8 mouse cellular contexts compared by ENCODE assay signal in the genomic region with DNA sequence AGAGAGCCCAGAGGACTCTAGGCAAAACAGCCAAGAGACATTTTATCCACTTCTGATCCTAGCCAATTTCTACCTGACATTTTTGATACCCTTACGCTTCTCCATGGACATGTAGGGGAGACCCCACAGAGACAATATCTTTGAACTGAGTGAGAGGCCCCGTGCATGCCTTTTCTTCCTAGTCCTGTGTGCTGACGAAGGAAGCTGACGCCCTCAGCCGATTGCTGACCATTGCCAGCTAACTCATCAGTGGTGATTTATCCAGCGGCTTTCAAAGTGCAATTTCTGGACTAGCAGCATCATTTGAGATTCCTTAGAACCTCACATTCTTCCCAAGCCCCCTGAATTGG.
DNase-seq lines count a peak whose midpoint lies in the region; ATAC-seq and TF ChIP-seq lines count a peak whose summit lies in the region.

No protein-coding gene starts in this region.

- no peaks in the 10 kb centered on the region for H3K9me3 ChIP-seq in heart, embryonic 10.5 days
- H3K9me3 ChIP-seq in G1E (replicated peaks) = no peaks in the 10 kb centered on the region
- H3K9me3 ChIP-seq in forebrain, embryonic 10.5 days = no peaks in the 10 kb centered on the region
- no peaks in the 10 kb centered on the region for H3K9me3 ChIP-seq in intestine, postnatal 0 days (ENCODE audit: control insufficient read depth)
- H3K9me3 ChIP-seq in neural tube, embryonic 15.5 days (replicated peaks) = no peaks in the 10 kb centered on the region

- DNase-seq in heart, embryonic 10.5 days (ENCODE audit: low spot score) = no peak
- no peak for DNase-seq in heart, postnatal 25 days (ENCODE audit: low spot score)
- DNase-seq in G1E (ENCODE audit: low spot score) = no peak
- DNase-seq in forebrain, embryonic 10.5 days (ENCODE audit: extremely low spot score, low spot score) = no peak
- DNase-seq in embryo, embryonic 10 days (ENCODE audit: low spot score) = no peak
- no peak for DNase-seq in spleen, adult 18-20 months

- no peaks in the 10 kb centered on the region for H3K36me3 ChIP-seq in heart, embryonic 10.5 days
- no peaks in the 10 kb centered on the region for H3K36me3 ChIP-seq in G1E (replicated peaks)
- no peaks in the 10 kb centered on the region for H3K36me3 ChIP-seq in forebrain, embryonic 10.5 days (replicated peaks)
- no peaks in the 10 kb centered on the region for H3K36me3 ChIP-seq in intestine, postnatal 0 days (ENCODE audit: control insufficient read depth, insufficient read depth)
- no peaks in the 10 kb centered on the region for H3K36me3 ChIP-seq in neural tube, embryonic 15.5 days

- 0 out of 2 replicates have a peak overlapping the region, but pooled peaks have one; percentile 10 for H3K27ac ChIP-seq in heart, embryonic 10.5 days
- no peak overlapping the region; the same call in 1 of the 2 replicates for H3K27ac ChIP-seq in forebrain, embryonic 10.5 days
- H3K27ac ChIP-seq in intestine, postnatal 0 days (ENCODE audit: low read depth, low read length) = no peak overlapping the region
- H3K27ac ChIP-seq in neural tube, embryonic 15.5 days (replicated peaks) = peak overlapping the region; percentile 58

- no peaks in the 10 kb centered on the region for H3K27me3 ChIP-seq in heart, embryonic 10.5 days (ENCODE audit: insufficient read depth, poor library complexity, severe bottlenecking)
- H3K27me3 ChIP-seq in G1E (ENCODE audit: insufficient read depth, low read length) = no peaks in the 10 kb centered on the region; the same call in 1 of the 2 replicates
- H3K27me3 ChIP-seq in forebrain, embryonic 10.5 days (ENCODE audit: poor library complexity, severe bottlenecking) = no peaks in the 10 kb centered on the region; the same call in 1 of the 2 replicates
- H3K27me3 ChIP-seq in intestine, postnatal 0 days (replicated peaks; ENCODE audit: control insufficient read depth, insufficient read depth, low read length) = no peaks in the 10 kb centered on the region
- no peaks in the 10 kb centered on the region for H3K27me3 ChIP-seq in neural tube, embryonic 15.5 days (replicated peaks)

- intact Hi-C loops in heart, postnatal 25 days (cut with DNase I) = loop anchor here (2.0 to 10.0 kb wide), 5 partner anchors 506 to 1449 kb away; no protein-coding TSS in a partner anchor

- WGBS in heart, embryonic 10.5 days = 58% methylated on average over 6 of the region's 6 CpGs
- WGBS in forebrain, embryonic 10.5 days = 83% methylated on average over 6 of the region's 6 CpGs
- WGBS in intestine, postnatal 0 days = 48% methylated on average over 6 of the region's 6 CpGs
- WGBS in neural tube, embryonic 15.5 days = 52% methylated on average over 6 of the region's 6 CpGs

- peaks cover 6% of the 10 kb centered on the region; the same call in 1 of the 2 replicates for H3K4me1 ChIP-seq in heart, embryonic 10.5 days
- H3K4me1 ChIP-seq in G1E (ENCODE audit: insufficient read depth, low read depth, low read length) = peaks cover 6% of the 10 kb centered on the region; the same call in 1 of the 2 replicates
- peaks cover 7% of the 10 kb centered on the region for H3K4me1 ChIP-seq in forebrain, embryonic 10.5 days
- 0 out of 2 replicates have a peak, but pooled peaks cover 5% of the 10 kb centered on the region for H3K4me1 ChIP-seq in intestine, postnatal 0 days (replicated peaks; ENCODE audit: control insufficient read depth, insufficient read depth, low read length)
- peaks cover 13% of the 10 kb centered on the region for H3K4me1 ChIP-seq in neural tube, embryonic 15.5 days

- no peak for ATAC-seq in G1E (ENCODE audit: extremely low read depth, insufficient number of reproducible peaks, low FRiP score, poor library complexity, severe bottlenecking)
- no peak for ATAC-seq in intestine, postnatal 0 days
- peak; percentile 67 for ATAC-seq in neural tube, embryonic 15.5 days (ENCODE audit: low FRiP score)

- H3K4me3 ChIP-seq in heart, embryonic 10.5 days = peak overlapping the region; percentile 45; the same call in 1 of the 2 replicates
- H3K4me3 ChIP-seq in G1E (ENCODE audit: low read depth, low read length) = no peak overlapping the region
- peak overlapping the region; percentile 32; the same call in 1 of the 2 replicates for H3K4me3 ChIP-seq in forebrain, embryonic 10.5 days
- peak overlapping the region; percentile 11; the same call in 1 of the 2 replicates for H3K4me3 ChIP-seq in intestine, postnatal 0 days (ENCODE audit: low read depth, low read length)
- H3K4me3 ChIP-seq in neural tube, embryonic 15.5 days (replicated peaks) = peak overlapping the region; percentile 30

- TF ChIP-seq CTCF in G1E (IDR thresholded peaks at IDR 0.05; ENCODE audit: low read depth, low read length) = 0 out of 2 replicates have a peak, but pooled peaks have one; percentile 3
- no peak for TF ChIP-seq CTCF in intestine, postnatal 0 days (IDR thresholded peaks at IDR 0.05; ENCODE audit: low read depth)

- H3K4me2 ChIP-seq in intestine, postnatal 0 days (replicated peaks; ENCODE audit: low read depth) = peak overlapping the region; percentile 42
- H3K4me2 ChIP-seq in neural tube, embryonic 15.5 days = peak overlapping the region; percentile 59

- no peak overlapping the region for H3K9ac ChIP-seq in intestine, postnatal 0 days (ENCODE audit: low read depth, low read length)
- no peak overlapping the region; the same call in 1 of the 2 replicates for H3K9ac ChIP-seq in neural tube, embryonic 15.5 days (replicated peaks)

Comparison
In these comparisons a context has a peak if more than half of its experiments do, and no peak if none do; other contexts are left out.
1. H3K27ac ChIP-seq: peak in heart, embryonic 10.5 days (single experiment) and neural tube, embryonic 15.5 days (single experiment); none in forebrain, embryonic 10.5 days (single experiment) and intestine, postnatal 0 days (single experiment).